Mouse (Mus musculus) MEL (cell line): ENCODE data around the gene 5730596B20Rik. TPM values are rescaled to one million over a fixed set of nuclear protein-coding genes. Genes with fewer than 3 reads are reported as not detected.

Experiments
- DNase-seq: peaks from one replicate; pipeline ENCODE4 v3.0.0; 2011; ENCODE audit warnings: low read depth, low spot score
- H3K27ac ChIP-seq: 2 replicates; pipeline ENCODE4 v1.5.1; 2012; ENCODE audit warnings: low read depth, mild to moderate bottlenecking, control low read depth, low read length, moderate library complexity; ENCODE audit not compliant: control insufficient read depth
- H3K27me3 ChIP-seq, 2 experiments: fragments of 150-350 bp in 1 of 2; sonication (generic) in 1 of 2; 2 replicates each; pipeline ENCODE4 v1.6.1; 2012; ENCODE audit warnings: low read length in 2 of 2, mild to moderate bottlenecking in 2 of 2, improper control_type of control experiment in 1 of 2, moderate library complexity in 1 of 2; ENCODE audit not compliant: insufficient read depth in 2 of 2, control insufficient read depth in 1 of 2
- H3K36me3 ChIP-seq, 2 experiments: 2 replicates each; pipeline ENCODE4 v1.6.1; 2012 to 2014; ENCODE audit warnings: low read length in 2 of 2, improper control_type of control experiment in 1 of 2, inconsistent platforms in 1 of 2, mild to moderate bottlenecking in 1 of 2; ENCODE audit not compliant: insufficient read depth in 2 of 2, control insufficient read depth in 1 of 2
- H3K4me1 ChIP-seq, 2 experiments: fragments of 150-350 bp in 1 of 2; sonication (generic) in 1 of 2; 2 replicates each; pipeline ENCODE4 v1.6.1; 2012; ENCODE audit warnings: low read length in 2 of 2, improper control_type of control experiment in 1 of 2, mild to moderate bottlenecking in 1 of 2; ENCODE audit not compliant: insufficient read depth in 2 of 2, control insufficient read depth in 1 of 2
- H3K4me3 ChIP-seq, 2 experiments: fragments of 150-350 bp in 1 of 2; sonication (generic) in 1 of 2; 2 replicates each; pipeline ENCODE4 v1.5.1; 2012; ENCODE audit warnings: low read depth in 2 of 2, low read length in 2 of 2, mild to moderate bottlenecking in 2 of 2, moderate library complexity in 2 of 2, control low read depth in 1 of 2, improper control_type of control experiment in 1 of 2; ENCODE audit not compliant: control insufficient read depth in 1 of 2, insufficient read depth in 1 of 2
- H3K79me2 ChIP-seq: 2 replicates; pipeline ENCODE4 v1.6.1; 2012; ENCODE audit warnings: mild to moderate bottlenecking, low read length, moderate library complexity; ENCODE audit not compliant: control insufficient read depth, poor library complexity, insufficient read depth
- H3K9ac ChIP-seq: 2 replicates; pipeline ENCODE4 v1.6.1; 2012; ENCODE audit warnings: low read depth, mild to moderate bottlenecking, control low read depth, low read length, moderate library complexity; ENCODE audit not compliant: control insufficient read depth, poor library complexity, severe bottlenecking
- H3K9me3 ChIP-seq: fragments of 150-350 bp; sonication (generic); replicated peaks from 2 replicates; pipeline ENCODE4 v1.6.1; 2012; ENCODE audit warnings: mild to moderate bottlenecking, low read length, improper control_type of control experiment, moderate library complexity; ENCODE audit not compliant: insufficient read depth
- BHLHE40 ChIP-seq: IDR thresholded peaks from 2 replicates; pipeline ENCODE4 v1.6.1; 2012; ENCODE audit warnings: low read depth, mild to moderate bottlenecking, inconsistent platforms, low read length, improper control_type of control experiment, borderline replicate concordance
- CHD1 ChIP-seq: IDR thresholded peaks from 2 replicates; pipeline ENCODE4 v1.6.1; 2012; ENCODE audit warnings: low read depth, mild to moderate bottlenecking, inconsistent platforms, low read length, improper control_type of control experiment
- CHD2 ChIP-seq: IDR thresholded peaks from 2 replicates; pipeline ENCODE4 v1.6.1; 2011; ENCODE audit warnings: low read length, improper control_type of control experiment
- E2F4 ChIP-seq: IDR thresholded peaks from 2 replicates; pipeline ENCODE4 v1.6.1; 2011; ENCODE audit warnings: low read depth, low read length, improper control_type of control experiment, borderline replicate concordance
- ELF1 ChIP-seq: IDR thresholded peaks from 2 replicates; pipeline ENCODE4 v1.6.1; 2014; ENCODE audit warnings: low read depth, mild to moderate bottlenecking, inconsistent platforms, low read length, improper control_type of control experiment, moderate library complexity
- ETS1 ChIP-seq: IDR thresholded peaks from 2 replicates; pipeline ENCODE4 v1.6.1; 2012; ENCODE audit warnings: low read depth, mild to moderate bottlenecking, inconsistent platforms, low read length, improper control_type of control experiment, moderate library complexity
- GATA1 ChIP-seq: IDR thresholded peaks from 2 replicates; pipeline ENCODE4 v1.6.1; 2011; ENCODE audit warnings: low read depth, low read length, improper control_type of control experiment
- HCFC1 ChIP-seq: IDR thresholded peaks from 2 replicates; pipeline ENCODE4 v1.6.1; 2012; ENCODE audit warnings: low read depth, mild to moderate bottlenecking, inconsistent platforms, low read length, improper control_type of control experiment, moderate library complexity
- JUND ChIP-seq: IDR thresholded peaks from 2 replicates; pipeline ENCODE4 v1.6.1; 2011; ENCODE audit warnings: low read depth, mild to moderate bottlenecking, improper control_type of control experiment, low read length
- KAT2A ChIP-seq: conservative IDR thresholded peaks from 2 replicates; pipeline ENCODE4 v1.6.1; 2012; ENCODE audit warnings: low read depth, low read length, improper control_type of control experiment, inconsistent platforms
- MXI1 ChIP-seq: IDR thresholded peaks from 2 replicates; pipeline ENCODE4 v1.6.1; 2011; ENCODE audit warnings: mild to moderate bottlenecking, low read depth, low read length, improper control_type of control experiment
- NELFE ChIP-seq: IDR thresholded peaks from 2 replicates; pipeline ENCODE4 v1.6.1; 2011; ENCODE audit warnings: low read depth, low read length, improper control_type of control experiment
- POLR2A ChIP-seq, 2 experiments: IDR thresholded peaks; 2 replicates each; pipeline ENCODE4 v1.6.1; 2011 to 2012; ENCODE audit warnings: low read length in 2 of 2, mild to moderate bottlenecking in 2 of 2, control low read depth in 1 of 2, improper control_type of control experiment in 1 of 2, low read depth in 1 of 2, moderate library complexity in 1 of 2; ENCODE audit not compliant: control insufficient read depth in 1 of 2, insufficient read depth in 1 of 2, poor library complexity in 1 of 2
- POLR2AphosphoS2 ChIP-seq: IDR thresholded peaks from 2 replicates; pipeline ENCODE4 v1.6.1; 2011; ENCODE audit warnings: low read length, improper control_type of control experiment
- TBP ChIP-seq: IDR thresholded peaks from 2 replicates; pipeline ENCODE4 v1.8.0; 2011; ENCODE audit warnings: low read depth, low read length, improper control_type of control experiment
- UBTF ChIP-seq: IDR thresholded peaks from 2 replicates; pipeline ENCODE4 v1.6.1; 2012; ENCODE audit warnings: low read depth, mild to moderate bottlenecking, inconsistent platforms, low read length, improper control_type of control experiment, moderate library complexity, borderline replicate concordance; ENCODE audit not compliant: insufficient read depth
- USF2 ChIP-seq, 2 experiments: IDR thresholded peaks; 2 replicates each; pipeline ENCODE4 v1.6.1; 2011 to 2012; ENCODE audit warnings: improper control_type of control experiment in 2 of 2, low read length in 2 of 2, borderline replicate concordance in 1 of 2, inconsistent platforms in 1 of 2, low read depth in 1 of 2, mild to moderate bottlenecking in 1 of 2; ENCODE audit not compliant: insufficient read depth in 1 of 2
- ZC3H11A ChIP-seq: IDR thresholded peaks from 2 replicates; pipeline ENCODE4 v1.6.1; 2012; ENCODE audit warnings: low read depth, mild to moderate bottlenecking, inconsistent platforms, low read length, improper control_type of control experiment
- ZKSCAN1 ChIP-seq: IDR thresholded peaks from 2 replicates; pipeline ENCODE4 v1.6.1; 2012; ENCODE audit warnings: low read depth, mild to moderate bottlenecking, inconsistent platforms, low read length, improper control_type of control experiment, moderate library complexity
- ZMIZ1 ChIP-seq: IDR thresholded peaks from 2 replicates; pipeline ENCODE4 v1.6.1; 2012; ENCODE audit warnings: low read depth, mild to moderate bottlenecking, inconsistent platforms, low read length, improper control_type of control experiment, moderate library complexity
- polyA plus RNA-seq, 2 experiments: library from polyadenylated mRNA; stranded (reverse) in 1 of 2; unstranded in 1 of 2; fragments of >175 nt in 1 of 2; fragments of >200 nt in 1 of 2; gene quantifications; 2 replicates each; pipeline versions ENCODE4 v1.2.1 to v1.2.4; 2012; ENCODE audit warnings: low replicate concordance in 2 of 2, low read depth in 1 of 2; ENCODE audit not compliant: insufficient read length in 2 of 2, insufficient read depth in 1 of 2, missing spikeins in 1 of 2
- total RNA-seq: library from RNA; depleted of rRNA; stranded (reverse); fragments of 300-350 nt; gene quantifications from 2 replicates; pipeline ENCODE4 v1.2.3, GENCODE M21; 2012

Gene 5730596B20Rik
- total and polyA plus RNA-seq, 3 experiments: not detected

GRCm38 (mm10) chr6:52158276-52159051 is 18.8 kb upstream of the 5730596B20Rik start, which contains the start of gene Hoxa1:
Hoxa1 (minus strand) TSS chr6:52158317.
- H3K27me3 ChIP-seq: peaks cover 0 to 1% of the 10 kb centered on the region in 2 experiments; a peak in 1 of 4 replicates
- no peak for DNase-seq
- no peak within 1 kb of the TSS for H3K9ac ChIP-seq

GRCm38 (mm10) chr6:52159164-52159761 is 18.0 kb upstream of the 5730596B20Rik start:
- DNase-seq: no peak

More at GRCm38 (mm10) chr6:52158276-52159051, 18.8 kb upstream of the 5730596B20Rik start, which contains the start of gene Hoxa1:
- H3K27ac ChIP-seq: no peak within 1 kb of the TSS
- H3K4me3 ChIP-seq: no peak within 1 kb of the TSS
- H3K4me1 ChIP-seq: no peaks in the 10 kb centered on the region
- TF ChIP-seq ZC3H11A (no peak), POLR2A (IDR thresholded peaks at IDR 0.05; ENCODE audit: control insufficient read depth in 1 of 2, insufficient read depth in 1 of 2, low read depth in 1 of 2, low read length in 2 of 2, poor library complexity in 1 of 2) (0 out of 4 replicates have a peak, but pooled peaks of 1 of the 2 experiments have one; percentile 18), BHLHE40 (no peak)
- TF ChIP-seq, all 39 proteins: peak for 1
- H3K36me3 ChIP-seq: no peaks in the 10 kb centered on the region
- no peaks in the 10 kb centered on the region for H3K79me2 ChIP-seq
- no peaks in the 10 kb centered on the region for H3K9me3 ChIP-seq

GRCm38 (mm10) chr6:52159979-52160378 is 17.3 kb upstream of the 5730596B20Rik start:
- Histone ChIP-seq H3K79me2 (no peaks in the 10 kb centered on the region), H3K9ac (no peak overlapping the region), H3K27me3 (no peaks in the 10 kb centered on the region), H3K27ac (no peak overlapping the region), H3K4me1 (no peaks in the 10 kb centered on the region), H3K9me3 (no peaks in the 10 kb centered on the region), H3K4me3 (no peak overlapping the region), H3K36me3 (no peaks in the 10 kb centered on the region)
- TF ChIP-seq USF2 (IDR thresholded peaks at IDR 0.05; ENCODE audit: borderline replicate concordance in 1 of 2, insufficient read depth in 1 of 2, low read depth in 1 of 2, low read length in 2 of 2) (no peak), ZMIZ1 (no peak), NELFE (no peak), UBTF (no peak), CHD1 (no peak)
- no peak for DNase-seq

More at GRCm38 (mm10) chr6:52159164-52159761, 18.0 kb upstream of the 5730596B20Rik start:
- H3K27me3 ChIP-seq: no peaks in the 10 kb centered on the region
- H3K36me3 ChIP-seq: no peaks in the 10 kb centered on the region
- no peaks in the 10 kb centered on the region for H3K4me1 ChIP-seq
- no peak overlapping the region for H3K9ac ChIP-seq
- H3K27ac ChIP-seq: no peak overlapping the region
- no peaks in the 10 kb centered on the region for H3K9me3 ChIP-seq
- no peak overlapping the region for H3K4me3 ChIP-seq
- H3K79me2 ChIP-seq: no peaks in the 10 kb centered on the region
- no peak for TF ChIP-seq MXI1
- TF ChIP-seq KAT2A: no peak
- TF ChIP-seq ZC3H11A: no peak
- TF ChIP-seq ELF1: no peak
- TF ChIP-seq ZKSCAN1: no peak
- no peak for TF ChIP-seq JUND
- no peak for TF ChIP-seq TBP
- no peak for TF ChIP-seq BHLHE40
- TF ChIP-seq CHD1: no peak
- TF ChIP-seq HCFC1: no peak
- TF ChIP-seq GATA1: no peak
- TF ChIP-seq POLR2AphosphoS2: no peak
- TF ChIP-seq E2F4: no peak
- TF ChIP-seq ETS1: no peak
- no peak for TF ChIP-seq NELFE
- TF ChIP-seq CHD2: no peak
